Mouse (Mus musculus): ENCODE measurements around the gene Dlg5. TPM values are rescaled to one million over a fixed set of nuclear protein-coding genes. Genes with fewer than 3 reads are reported as not detected.

Gene Dlg5
- total RNA-seq, 2 experiments from 2014 or later = 35.7 to 51.6 TPM

- DNase-seq (ENCODE audit: low spot score in 2 of 2) = no peak
These were observed 48.8 kb downstream of the Dlg5 start for GRCm38 (mm10) chr14:24196947-24197346.

DNA sequence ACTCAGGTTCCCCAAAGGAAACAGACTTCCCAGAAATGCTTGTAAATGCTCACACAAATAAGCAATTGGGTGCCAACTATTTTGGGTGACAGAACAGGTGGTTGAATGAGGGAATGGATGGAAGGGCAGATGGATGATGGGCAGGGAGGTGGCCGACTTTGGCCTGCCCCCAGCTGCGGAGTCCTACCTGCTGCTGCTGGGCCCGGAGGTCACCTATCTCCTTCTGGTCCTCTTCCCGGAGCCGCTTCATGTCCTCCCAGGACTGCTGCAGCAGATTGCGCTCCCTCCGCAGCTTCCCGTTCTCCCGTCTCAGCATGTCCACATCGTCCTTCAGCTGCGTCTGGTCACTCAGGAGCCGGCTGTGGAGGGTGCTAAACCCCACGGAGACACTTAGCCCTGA is 55.6 kb downstream of the Dlg5 start:
- no peak for DNase-seq (ENCODE audit: low spot score in 2 of 2)

- no peak for DNase-seq (ENCODE audit: low spot score in 2 of 2)
These were observed 56.1 kb downstream of the Dlg5 start for GRCm38 (mm10) chr14:24189598-24189997.

GRCm38 (mm10) chr14:24185514-24185913 is 60.2 kb downstream of the Dlg5 start:
- no peak for DNase-seq (ENCODE audit: low spot score in 2 of 2)

DNA sequence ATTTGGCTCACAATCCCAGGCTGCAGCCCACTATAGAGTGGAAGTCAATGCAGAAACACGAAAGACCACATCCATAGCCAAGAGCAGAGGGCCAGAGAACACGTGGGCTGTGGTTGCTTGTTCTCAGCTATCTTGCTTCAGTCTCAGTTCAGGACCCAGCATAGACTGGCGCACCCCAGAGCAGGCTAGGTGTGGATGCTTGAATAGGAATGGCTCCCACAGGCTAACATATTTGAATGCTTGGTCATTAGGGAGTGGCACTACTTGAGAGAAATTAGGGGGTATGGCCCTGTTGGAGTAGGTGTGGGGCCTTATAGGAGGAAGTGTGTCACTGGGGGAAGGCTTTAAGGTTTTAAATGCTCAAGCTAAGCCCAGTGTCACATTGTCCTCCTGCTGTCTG is 62.8 kb downstream of the Dlg5 start:
- no peak for DNase-seq (ENCODE audit: low spot score in 2 of 2)

DNA sequence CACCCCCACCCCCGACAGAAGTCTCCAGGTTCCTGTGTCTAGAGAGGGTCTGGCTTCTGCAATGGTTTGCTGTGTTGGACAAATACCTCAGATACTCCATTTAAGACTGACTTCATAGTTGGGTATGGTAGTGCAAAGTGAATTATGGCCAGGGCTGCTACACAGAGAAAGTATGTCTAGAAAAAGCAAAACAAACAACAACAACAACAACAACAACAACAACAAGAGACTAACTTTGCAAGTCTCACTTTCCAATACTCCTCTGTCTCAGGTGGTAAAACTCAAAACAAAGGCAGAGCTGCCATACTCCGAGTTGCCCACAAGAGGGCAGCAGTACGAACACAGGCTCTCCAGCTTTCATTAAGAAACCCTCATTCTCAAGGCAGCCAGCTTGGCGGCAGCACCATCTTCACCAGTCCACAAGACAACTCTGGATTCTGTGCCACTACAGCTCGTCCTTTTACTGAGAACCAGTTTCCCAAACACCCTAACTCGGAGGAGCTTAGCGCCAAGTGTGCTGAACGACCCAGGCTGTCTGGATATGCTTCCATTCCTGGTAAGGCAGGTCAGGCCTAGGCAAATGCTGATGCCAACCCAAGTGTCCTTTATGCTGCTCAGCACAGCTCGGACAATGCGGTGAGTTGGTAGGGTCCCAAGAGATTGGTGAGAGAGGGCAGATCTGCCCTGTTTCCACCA is 63.8 kb downstream of the Dlg5 start:
- DNase-seq (ENCODE audit: low spot score in 2 of 2) = peak; percentile 61 to 67

- DNase-seq (ENCODE audit: low spot score in 2 of 2) = no peak
These were observed 66.2 kb downstream of the Dlg5 start for GRCm38 (mm10) chr14:24179466-24179991.

DNA sequence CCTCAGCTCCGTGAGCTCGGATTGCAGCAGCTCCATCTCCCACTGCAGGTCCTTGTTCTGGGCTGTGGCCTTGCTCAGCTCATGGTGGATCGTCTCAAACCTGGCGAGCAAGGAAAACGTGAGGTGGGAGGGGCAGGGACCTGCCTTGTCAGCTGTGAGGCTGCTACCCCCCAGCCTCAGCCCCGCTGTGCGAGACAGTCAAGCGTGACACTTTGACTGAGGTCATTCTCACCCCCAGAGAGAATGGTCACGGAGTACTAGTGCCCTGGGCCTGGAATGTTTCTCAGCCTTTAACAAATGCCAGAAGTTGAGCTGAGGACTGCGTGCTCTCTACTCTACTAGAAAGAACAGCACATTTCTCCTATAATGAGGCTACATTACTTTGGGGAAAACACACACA is 69.1 kb downstream of the Dlg5 start:
- DNase-seq (ENCODE audit: low spot score in 2 of 2) = no peak

GRCm38 (mm10) chr14:24173326-24173725 is 72.4 kb downstream of the Dlg5 start:
- no peak for DNase-seq (ENCODE audit: low spot score in 2 of 2)

GRCm38 (mm10) chr14:24171639-24172311 is 73.9 kb downstream of the Dlg5 start:
- DNase-seq (ENCODE audit: low spot score in 2 of 2) = no peak

DNA sequence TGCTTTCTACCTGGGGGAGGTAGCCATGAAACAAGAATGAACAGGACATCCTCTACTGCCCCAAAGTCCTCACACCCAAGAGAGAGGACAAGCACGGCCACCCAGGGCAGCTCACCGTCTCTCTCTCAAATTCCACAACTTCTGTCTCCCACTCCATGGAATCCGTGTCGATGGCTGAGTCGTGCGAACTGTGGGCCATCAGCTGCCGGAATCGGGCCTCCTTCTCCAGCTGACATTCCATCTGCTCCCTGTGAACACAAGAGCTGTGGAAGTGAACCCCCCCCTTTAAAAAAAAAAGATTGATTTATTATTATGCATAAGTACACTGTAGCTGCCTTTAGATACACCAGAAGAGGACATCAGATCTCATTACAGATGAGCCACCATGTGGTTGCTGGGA is 79.7 kb downstream of the Dlg5 start:
- DNase-seq (ENCODE audit: low spot score in 2 of 2) = no peak

DNA sequence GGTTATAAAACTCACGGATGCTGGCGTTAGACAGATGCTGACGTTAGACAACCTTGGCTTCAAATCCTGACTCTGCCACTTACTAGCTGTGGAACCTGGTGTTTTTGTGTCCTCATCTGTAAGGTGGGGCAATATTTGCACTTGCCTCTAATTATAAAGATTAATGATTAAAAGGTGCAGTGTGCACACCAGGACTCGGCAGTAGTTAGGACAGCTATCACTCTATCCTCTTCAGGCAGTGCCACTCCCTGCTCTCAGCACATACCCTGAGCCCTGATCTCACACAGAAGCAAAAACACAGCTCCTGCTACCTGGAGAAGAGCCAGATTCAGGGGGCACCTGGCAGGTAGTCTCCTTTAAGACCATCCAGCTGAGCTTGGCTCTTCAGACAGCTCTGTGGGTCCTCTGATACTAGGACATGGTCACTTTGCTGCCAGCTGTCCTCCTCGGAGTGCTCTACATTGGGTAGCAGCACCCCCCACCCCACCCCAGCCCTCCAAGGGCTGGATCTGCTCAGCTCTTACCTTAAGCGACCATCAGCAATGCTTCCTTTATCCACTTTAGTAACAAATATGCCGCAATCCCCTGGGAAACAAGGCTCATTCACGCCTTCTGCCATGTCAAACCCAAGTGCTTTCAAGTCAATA is 80.9 kb downstream of the Dlg5 start:
- no peak for DNase-seq (ENCODE audit: low spot score in 2 of 2)

DNA sequence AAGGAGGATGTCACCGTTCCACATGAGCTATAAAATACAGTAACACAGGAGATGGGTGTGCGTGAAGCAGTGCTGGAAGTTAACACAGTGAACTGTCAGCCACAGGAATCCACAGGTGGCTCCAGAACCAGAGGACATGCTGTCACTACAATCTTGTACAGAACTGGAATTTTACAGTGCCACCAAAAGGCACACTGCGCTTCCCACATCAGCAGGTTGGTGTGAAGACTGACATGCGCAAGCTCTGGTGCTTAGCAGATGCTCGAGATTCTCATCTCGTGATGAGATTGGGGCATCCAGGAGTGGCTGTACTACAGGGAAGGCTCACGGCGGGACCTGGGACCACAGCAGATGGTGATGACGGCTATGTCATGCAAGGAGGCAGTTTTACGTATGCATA is 82.9 kb downstream of the Dlg5 start:
- no peak for DNase-seq (ENCODE audit: low spot score in 2 of 2)

- DNase-seq (ENCODE audit: low spot score in 2 of 2) = no peak
These were observed 96.8 kb downstream of the Dlg5 start for GRCm38 (mm10) chr14:24148892-24149291.

GRCm38 (mm10) chr14:24144821-24145220 is 100.9 kb downstream of the Dlg5 start:
- no peak for DNase-seq (ENCODE audit: low spot score in 2 of 2)

- DNase-seq (ENCODE audit: low spot score in 2 of 2) = no peak
These were observed 101.3 kb downstream of the Dlg5 start for GRCm38 (mm10) chr14:24144421-24144820.

- no peak for DNase-seq (ENCODE audit: low spot score in 2 of 2)
These were observed 102.7 kb downstream of the Dlg5 start for GRCm38 (mm10) chr14:24142926-24143430.

- DNase-seq (ENCODE audit: low spot score in 2 of 2) = no peak
These were observed 104.0 kb downstream of the Dlg5 start for GRCm38 (mm10) chr14:24141727-24142126.

DNA sequence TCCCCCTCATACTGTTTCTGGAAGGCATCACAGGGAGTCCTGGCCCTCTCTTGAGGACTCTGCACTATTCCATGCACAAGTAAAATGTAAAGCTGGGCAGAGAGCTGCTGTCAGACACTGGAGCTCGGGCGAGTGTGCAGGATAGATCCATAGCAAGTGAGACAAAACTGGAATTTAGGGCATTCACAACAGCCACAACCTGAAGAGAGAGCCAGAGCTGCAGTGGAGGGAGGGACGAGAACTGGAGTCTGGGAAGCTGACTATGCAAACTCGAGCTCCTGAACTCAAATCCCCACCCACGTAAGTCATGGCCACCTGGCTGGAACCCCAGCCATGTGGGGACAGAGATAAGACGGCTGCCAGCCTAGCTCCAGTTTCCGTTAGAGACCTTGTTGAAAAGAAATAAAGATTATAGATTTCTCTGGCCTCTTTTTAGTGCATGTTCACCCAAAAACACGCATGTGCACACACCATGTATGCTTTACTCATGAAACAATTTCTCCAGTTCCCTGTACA is 105.4 kb downstream of the Dlg5 start:
- no peak for DNase-seq (ENCODE audit: low spot score in 2 of 2)

- DNase-seq (ENCODE audit: low spot score in 2 of 2) = no peak
These were observed 108.8 kb downstream of the Dlg5 start for GRCm38 (mm10) chr14:24136908-24137307.

DNA sequence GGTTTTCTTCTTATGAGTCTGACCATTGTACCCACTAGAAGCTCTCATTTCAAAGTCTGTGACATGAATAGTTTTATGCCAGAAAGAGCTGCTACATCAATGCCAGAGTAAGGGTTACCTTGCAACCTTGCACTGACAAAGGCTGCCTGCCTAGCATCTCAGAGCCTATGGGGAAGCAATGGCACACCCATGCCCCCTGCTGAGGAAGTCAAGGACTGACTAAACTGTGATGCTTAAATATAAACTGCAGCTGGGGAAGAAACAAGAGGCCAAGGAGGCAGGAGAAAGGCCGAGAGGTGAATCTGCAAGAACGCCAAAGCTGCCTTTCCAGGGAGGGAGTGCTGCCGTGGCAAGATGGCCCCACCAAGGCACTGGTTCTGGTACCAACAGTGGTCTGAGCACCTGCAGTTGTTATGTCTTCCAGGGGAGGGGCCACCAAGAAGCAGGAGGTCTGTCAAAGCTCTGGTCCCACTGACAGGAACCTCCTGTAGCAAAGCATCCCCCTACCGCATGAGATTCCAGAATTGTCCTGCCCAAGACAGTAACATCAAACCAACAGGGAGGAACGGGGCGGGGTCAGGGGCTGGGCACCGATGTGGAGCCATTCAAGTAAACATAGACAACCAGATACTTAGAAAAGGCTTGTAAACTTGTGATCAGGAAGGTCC is 111.0 kb downstream of the Dlg5 start:
- DNase-seq (ENCODE audit: low spot score in 2 of 2) = no peak

Measured in adrenal gland, adult 18-20 months (tissue).